Mouse (Mus musculus) layer of hippocampus, adult 18-20 months (tissue): ENCODE data around the gene Cic. TPM values are rescaled to one million over a fixed set of nuclear protein-coding genes. Genes with fewer than 3 reads are reported as not detected.

Source experiments
- DNase-seq, 2 experiments: peaks; one replicate each; pipeline ENCODE4 v3.0.0; 2022; ENCODE audit warnings: low spot score in 2 of 2
- total RNA-seq, 2 experiments: library from RNA; stranded (reverse); gene quantifications; 2 replicates each; pipeline ENCODE4 v1.2.3; 2021

The Cic gene
- total RNA-seq, 2 experiments from 2014 or later: 198 to 203 TPM

- DNase-seq: peak; percentile 94 to 98
Measured at GRCm38 (mm10) chr7:25281734-25282601, 14.5 kb downstream of the Cic start.

- no peak for DNase-seq
Measured at GRCm38 (mm10) chr7:25282731-25283211, 15.3 kb downstream of the Cic start.

GRCm38 (mm10) chr7:25283637-25284036 lies 16.1 kb downstream of the Cic start:
- DNase-seq: no peak

GRCm38 (mm10) chr7:25284171-25284570 lies 16.7 kb downstream of the Cic start:
- DNase-seq: no peak

GRCm38 (mm10) chr7:25284766-25285165 lies 17.3 kb downstream of the Cic start:
- no peak for DNase-seq

GRCm38 (mm10) chr7:25285511-25286238 lies 18.2 kb downstream of the Cic start:
- no peak for DNase-seq

GRCm38 (mm10) chr7:25286989-25287388 lies 19.5 kb downstream of the Cic start:
- no peak for DNase-seq

GRCm38 (mm10) chr7:25288011-25288410 lies 20.5 kb downstream of the Cic start:
- DNase-seq: no peak

- DNase-seq: no peak
Measured at GRCm38 (mm10) chr7:25288721-25289120, 21.2 kb downstream of the Cic start.

- DNase-seq: no peak
Measured at GRCm38 (mm10) chr7:25289925-25290324, 22.4 kb downstream of the Cic start.

- no peak for DNase-seq
Measured at GRCm38 (mm10) chr7:25290463-25290862, 23.0 kb downstream of the Cic start.

GRCm38 (mm10) chr7:25290911-25291310 lies 23.4 kb downstream of the Cic start:
- no peak for DNase-seq

GRCm38 (mm10) chr7:25292107-25292506 lies 24.6 kb downstream of the Cic start:
- DNase-seq: no peak

- no peak for DNase-seq
Measured at GRCm38 (mm10) chr7:25293191-25293739, 25.8 kb downstream of the Cic start.

GRCm38 (mm10) chr7:25294495-25294894 lies 27.0 kb downstream of the Cic start:
- no peak for DNase-seq

GRCm38 (mm10) chr7:25294960-25295722 lies 27.6 kb downstream of the Cic start:
- DNase-seq: no peak

GRCm38 (mm10) chr7:25296945-25297453 lies 29.5 kb downstream of the Cic start:
- DNase-seq: no peak

GRCm38 (mm10) chr7:25297454-25298325 lies 30.2 kb downstream of the Cic start, which contains the start of gene Pafah1b3:
TSS of gene Pafah1b3 (minus strand) at chr7:25297986.
- DNase-seq: peak; percentile 62 to 79

GRCm38 (mm10) chr7:25301063-25301462 lies 33.6 kb downstream of the Cic start, which contains the start of gene Prr19:
TSS of gene Prr19 (plus strand) at chr7:25301411.
- no peak for DNase-seq
